Mouse (Mus musculus) CD8-positive naive resting alpha-beta T cell, adult 57 days (primary cell): ENCODE data around the gene Ltn1. TPM values are rescaled to one million over a fixed set of nuclear protein-coding genes. Genes with fewer than 3 reads are reported as not detected.

ENCODE experiments used
- total RNA-seq: library from RNA; stranded (reverse); gene quantifications from one replicate; pipeline ENCODE4 v1.2.4, GENCODE M21; 2023

The Ltn1 gene
- total RNA-seq: 45.7 TPM

DNA sequence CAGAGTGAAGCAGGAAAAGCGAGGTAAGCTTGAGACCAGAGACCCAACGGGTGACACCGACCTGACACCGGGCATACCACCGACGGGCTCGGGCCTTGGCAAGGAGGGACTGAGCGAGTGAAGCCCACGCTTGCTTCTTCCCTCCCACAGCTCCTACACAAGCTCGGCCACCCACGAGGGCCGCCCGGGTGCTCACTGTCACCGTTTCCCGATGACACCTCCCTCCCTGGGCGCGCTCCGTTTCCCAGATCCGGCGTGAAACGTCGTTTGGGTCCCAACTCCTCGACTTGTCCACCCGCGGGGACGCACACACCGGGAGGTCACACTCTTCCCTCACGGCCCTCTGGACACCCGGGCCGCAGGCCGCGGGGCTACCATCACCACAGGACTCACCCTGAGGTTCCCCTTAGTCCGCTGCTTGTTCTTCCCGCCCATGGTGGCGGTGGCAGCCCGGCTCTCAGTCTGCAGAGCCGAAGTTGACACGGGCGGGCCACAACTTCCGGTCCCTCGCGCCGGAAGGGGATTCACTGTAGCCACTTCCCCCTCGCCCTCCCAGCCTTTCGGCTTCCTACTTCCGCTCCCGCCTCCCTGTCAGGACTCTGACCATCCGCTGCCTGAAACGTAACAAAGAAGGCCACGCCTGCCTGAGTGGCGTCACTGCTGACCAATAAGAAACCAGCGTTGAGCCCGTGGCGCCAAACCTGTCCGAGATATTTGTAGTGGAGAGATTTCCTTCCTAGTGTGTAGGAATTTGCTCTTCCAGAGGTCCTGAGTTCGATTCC lies at the start of gene Ltn1:
Gene Ltn1 (minus strand): TSS at position 580 of the 782 bp plus-strand sequence.

DNA sequence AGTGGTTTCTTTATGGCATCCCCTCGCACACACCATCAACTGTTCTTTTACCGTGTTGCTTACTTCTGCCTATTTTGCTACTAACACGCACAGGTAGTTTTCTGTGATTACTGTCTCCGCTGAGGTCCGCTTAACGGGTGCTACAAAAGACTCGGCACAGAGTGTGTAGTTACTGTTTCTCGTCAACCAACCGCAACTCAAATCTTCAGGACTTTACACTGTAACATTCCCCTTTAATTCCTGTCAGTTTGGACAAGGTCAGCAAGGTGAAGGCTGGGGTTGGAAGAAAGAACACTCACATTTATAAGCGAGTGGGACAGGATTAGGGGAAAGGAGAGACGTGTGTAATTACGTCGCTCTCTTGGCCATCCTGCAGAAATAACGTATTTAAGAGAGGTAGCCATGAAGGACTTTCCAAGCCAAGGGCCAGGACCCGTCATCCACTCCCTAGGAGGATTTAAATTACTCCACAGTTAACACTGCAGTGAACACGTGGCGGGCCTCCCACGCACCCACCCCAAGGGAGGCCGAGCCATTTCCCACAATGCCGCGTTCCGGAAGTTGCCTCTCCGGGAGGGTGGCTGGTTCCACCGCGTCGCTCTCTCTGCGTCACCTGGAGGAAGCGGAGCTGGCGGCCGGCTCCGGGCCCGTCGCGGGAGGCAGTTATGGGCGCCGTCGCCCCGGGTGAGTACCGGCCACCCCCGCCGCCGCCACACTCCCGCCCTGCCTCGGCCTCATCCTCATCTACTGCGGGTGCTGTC lies 22.2 kb upstream of the Ltn1 start, which contains the start of gene Usp16:
Gene Usp16 (plus strand): TSS at position 285 of the 761 bp plus-strand sequence.

DNA sequence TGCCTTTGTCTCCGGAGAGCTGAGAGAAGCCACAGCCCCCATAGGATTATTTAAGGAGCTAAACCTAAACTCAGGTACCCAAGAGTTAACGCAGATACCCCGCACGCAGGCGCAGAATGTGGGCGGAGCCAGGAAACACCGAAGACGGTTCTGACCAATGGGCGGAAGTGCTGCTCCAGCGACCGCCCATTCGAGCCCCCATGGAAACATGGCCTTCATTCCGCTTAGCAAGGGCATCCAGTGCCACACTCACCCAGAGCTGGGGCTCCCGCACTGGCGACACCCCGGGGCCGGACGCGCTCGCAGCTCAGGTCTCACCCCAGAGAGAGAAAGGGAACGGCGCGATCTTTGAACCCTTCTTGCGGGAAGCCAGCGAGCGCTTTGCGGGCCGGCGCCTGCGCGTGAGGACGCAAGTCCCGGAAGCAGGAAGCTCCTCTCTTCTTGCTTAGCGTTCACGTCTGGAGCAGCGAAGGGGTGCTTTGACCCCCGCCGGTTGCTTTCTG lies 7.8 kb upstream of the Ltn1 start, which contains the start of gene Rwdd2b:
Gene Rwdd2b (minus strand): TSS at position 390 of the 503 bp plus-strand sequence.

DNA sequence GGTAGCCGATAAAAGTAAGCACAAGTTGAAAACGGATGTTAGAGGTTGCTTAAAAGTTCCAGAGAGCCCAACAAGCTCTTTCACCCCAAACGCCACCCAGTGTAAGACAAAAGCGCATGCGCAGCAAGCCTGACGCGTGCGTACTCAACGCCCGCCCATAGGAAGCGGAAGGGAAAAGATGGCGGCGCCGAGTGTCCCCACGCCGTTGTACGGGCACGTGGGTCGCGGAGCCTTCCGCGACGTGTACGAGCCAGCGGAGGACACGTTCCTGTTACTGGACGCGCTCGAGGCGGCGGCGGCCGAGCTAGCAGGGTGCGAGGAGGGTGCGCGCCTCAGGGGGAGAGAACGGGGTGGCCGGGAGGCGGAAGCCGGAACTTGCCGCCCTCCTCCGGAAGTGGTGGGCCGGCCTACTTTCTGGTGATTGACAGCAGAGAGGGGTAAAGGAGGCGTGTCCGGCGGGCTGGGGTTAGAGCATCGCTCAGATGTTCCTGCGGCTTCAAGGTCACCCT lies 78.3 kb downstream of the Ltn1 start, which contains the start of gene N6amt1:
Gene N6amt1 (plus strand): TSS at position 111 of the 509 bp plus-strand sequence.

Other genes with a start within 250 kb of the Ltn1 start
- gene N6amt1, start 78.4 kb downstream of the Ltn1 start, total RNA-seq: 28.9 TPM
- gene Rwdd2b, start 8.0 kb upstream of the Ltn1 start, total RNA-seq: 8.3 TPM
- gene Usp16, start 22.1 kb upstream of the Ltn1 start, total RNA-seq: 112 TPM
- gene Cct8, start 63.3 kb upstream of the Ltn1 start, total RNA-seq: 145 TPM
- gene Map3k7cl, start 120.7 kb upstream of the Ltn1 start, total RNA-seq: not detected